Mouse (Mus musculus): ENCODE measurements at regions not wholly inside any gene's neighbourhood (a gene's known extent, or its start where the extent isn't known, plus 50 kb on each side); places are given as distances from the start of the nearest gene placed in this dataset.
"Not testable (repeated sequence)": the region's sequence is repeated elsewhere in the genome, so short reads cannot be mapped to it uniquely, and the experiment has no call there.

DNA sequence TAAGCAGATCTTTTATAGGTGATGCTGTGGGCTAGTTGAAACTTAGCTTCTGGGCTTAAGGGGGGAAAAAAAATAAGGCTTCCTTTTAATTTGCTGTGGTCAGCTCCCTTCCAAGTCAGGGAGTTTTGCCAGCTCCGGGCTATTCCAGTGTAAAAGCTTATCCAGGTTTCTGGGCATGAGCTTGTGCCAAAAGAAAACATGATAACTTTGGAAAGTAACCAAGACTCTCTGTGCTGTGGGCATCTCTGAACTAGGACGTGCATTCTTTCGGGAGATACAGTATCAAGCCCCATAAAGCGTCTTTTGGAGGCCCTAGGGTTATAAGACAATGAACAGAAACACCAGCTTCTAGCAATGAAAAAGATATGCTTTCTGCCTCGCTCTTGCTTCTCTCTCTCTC is 114.6 kb upstream of the Dyrk2 start:
- DNase-seq (ENCODE audit: low read depth, low spot score), result peak; percentile 50

- DNase-seq (ENCODE audit: low read depth, low spot score), result peak; percentile 76
Observed at GRCm38 (mm10) chr10:118981446-118981845, 111.4 kb upstream of the Dyrk2 start.

GRCm38 (mm10) chr10:118979339-118979738 is 109.3 kb upstream of the Dyrk2 start:
- DNase-seq (ENCODE audit: low read depth, low spot score), result no peak

- no peak for DNase-seq (ENCODE audit: low read depth, low spot score)
Observed at GRCm38 (mm10) chr10:118978181-118978743, 108.3 kb upstream of the Dyrk2 start.

DNA sequence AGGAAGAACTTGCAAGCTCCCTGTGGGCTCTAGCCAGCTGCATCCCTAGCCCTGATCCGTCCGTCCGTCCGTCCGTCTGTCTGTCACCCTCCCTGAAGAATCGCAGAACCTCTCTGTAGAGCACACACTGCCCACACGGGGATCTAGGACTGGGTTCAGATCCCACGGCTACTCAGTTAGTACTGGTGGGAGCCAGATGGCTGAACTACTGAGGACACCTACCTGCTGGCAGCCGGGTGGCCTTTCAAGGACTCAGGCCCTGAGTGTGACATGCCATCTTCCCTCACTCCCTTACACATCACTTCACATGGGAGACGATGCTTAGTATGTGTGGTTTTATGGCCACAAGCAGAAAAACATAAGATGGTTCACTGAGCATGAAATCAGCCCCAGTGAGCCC is 106.4 kb upstream of the Dyrk2 start:
- no peak for DNase-seq (ENCODE audit: low read depth, low spot score)

- DNase-seq (ENCODE audit: low read depth, low spot score), result no peak
Observed at GRCm38 (mm10) chr10:118975772-118976171, 105.8 kb upstream of the Dyrk2 start.

DNA sequence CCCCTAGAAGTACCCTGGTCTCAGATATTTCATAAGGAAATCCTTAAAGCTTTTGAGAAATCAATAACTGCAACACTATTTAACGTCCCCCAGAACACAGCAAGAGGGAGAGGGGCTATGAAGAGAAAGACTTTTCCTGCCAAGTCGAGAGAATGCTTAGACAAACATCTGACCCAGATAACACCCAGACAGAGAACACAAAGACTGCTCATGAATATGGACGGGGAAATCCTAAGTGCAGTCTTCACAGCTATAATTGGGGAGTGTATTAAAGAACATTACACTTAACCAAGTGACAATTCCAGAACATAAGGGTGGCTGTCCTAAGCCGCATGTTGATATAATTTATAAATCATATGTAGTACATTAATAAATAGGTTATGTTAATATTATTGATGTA is 103.3 kb upstream of the Dyrk2 start:
- DNase-seq (ENCODE audit: low read depth, low spot score), result no peak

DNA sequence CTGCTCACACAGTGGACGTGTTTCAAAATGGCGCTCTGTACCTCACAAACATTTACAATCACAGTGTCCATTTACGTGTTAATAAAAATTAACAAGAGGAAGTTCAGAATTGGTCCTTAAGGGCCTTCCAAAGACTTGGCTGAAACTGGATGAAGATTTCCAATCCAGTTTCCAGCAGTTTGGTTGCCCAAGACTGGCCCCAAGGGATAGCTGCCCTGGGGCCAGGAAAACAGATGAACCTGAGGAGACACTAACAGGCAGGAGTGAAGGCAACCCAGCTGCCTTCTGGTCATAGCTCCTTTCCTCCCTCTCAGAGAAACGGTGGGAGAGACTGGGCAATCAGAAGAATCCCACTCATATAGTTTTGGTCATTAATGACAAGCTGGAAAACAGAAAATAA is 102.6 kb upstream of the Dyrk2 start:
- DNase-seq (ENCODE audit: low read depth, low spot score), result no peak

DNA sequence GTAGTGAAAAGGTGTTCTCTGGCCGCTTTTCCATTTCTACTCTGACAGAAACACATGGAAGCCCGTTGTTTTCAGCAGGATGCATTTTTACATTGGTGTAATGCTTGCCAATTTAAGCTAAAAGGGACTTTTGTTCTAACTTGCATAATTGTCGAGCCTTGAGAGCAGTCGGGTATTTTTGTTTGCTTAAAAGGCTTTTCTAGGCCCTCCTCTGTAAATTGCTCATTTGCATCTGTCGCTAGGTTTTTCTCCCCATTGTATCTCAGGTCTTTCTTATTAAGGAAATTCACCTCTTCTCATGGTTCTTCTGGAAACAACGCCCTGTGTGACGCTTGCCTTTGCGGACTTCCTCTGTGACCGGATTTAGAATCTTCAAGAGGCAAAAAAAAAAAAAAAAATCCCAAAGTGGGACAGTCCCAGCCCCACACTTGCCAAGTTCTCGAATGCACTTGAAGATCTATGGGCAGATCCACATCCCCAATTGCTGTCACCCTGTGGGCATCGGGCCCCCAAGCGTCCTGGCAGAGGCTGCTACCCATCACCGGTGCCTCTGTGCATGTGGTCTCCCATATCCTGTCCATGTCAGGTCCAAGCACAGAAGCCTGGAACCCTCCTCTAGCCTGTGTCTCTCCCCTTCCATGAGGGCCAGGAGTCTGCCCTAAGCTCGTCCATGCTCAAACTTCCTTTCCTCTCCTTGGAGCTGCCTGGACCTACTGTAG is 100.6 kb upstream of the Dyrk2 start:
- no peak for DNase-seq (ENCODE audit: low read depth, low spot score)

DNA sequence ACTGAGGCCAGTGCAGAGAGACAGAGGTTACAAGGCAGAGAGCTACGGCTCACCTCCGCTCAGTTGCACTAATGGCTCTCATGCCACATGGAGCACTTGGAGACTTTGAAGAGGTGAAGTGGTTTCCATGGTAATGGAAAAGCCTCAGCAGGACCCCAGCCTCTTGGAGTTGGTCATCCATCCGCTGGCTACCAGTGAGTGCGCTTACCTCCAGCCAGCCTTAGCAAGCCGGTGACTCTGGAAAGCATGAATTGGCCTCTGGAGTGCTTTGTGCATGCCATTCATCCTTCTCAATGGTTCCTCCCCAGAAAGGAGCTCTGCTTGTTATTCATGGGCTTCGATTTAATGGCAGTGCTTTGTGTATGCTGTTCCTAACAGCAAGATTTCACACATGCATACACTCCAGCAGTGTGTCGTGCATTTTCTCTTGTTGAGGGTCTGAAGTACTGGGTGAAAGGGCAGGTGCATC is 91.7 kb upstream of the Dyrk2 start:
- no peak for DNase-seq (ENCODE audit: low read depth, low spot score)

DNA sequence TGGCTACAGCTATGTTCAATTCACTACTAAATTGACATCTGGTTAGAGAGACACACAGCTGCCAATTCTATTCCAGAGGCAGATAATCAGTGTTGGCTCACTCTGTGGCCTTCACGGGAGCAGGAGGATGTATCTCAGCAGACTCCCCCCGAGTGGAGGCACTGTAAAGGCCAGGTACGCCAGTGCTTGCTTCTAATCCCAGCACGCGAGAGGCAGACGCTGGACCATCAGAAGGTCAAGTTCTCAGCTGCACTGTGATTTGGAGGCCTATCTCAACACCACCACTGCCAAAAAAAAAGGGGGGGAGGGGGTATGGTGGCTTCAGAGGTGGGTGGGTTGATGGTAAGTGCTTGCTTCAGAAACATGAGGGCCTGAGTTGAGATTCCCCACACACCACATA is 90.1 kb upstream of the Dyrk2 start:
- no peak for DNase-seq (ENCODE audit: low read depth, low spot score)

- no peak for DNase-seq (ENCODE audit: low read depth, low spot score)
Observed at GRCm38 (mm10) chr10:118959623-118960022, 89.6 kb upstream of the Dyrk2 start.

DNA sequence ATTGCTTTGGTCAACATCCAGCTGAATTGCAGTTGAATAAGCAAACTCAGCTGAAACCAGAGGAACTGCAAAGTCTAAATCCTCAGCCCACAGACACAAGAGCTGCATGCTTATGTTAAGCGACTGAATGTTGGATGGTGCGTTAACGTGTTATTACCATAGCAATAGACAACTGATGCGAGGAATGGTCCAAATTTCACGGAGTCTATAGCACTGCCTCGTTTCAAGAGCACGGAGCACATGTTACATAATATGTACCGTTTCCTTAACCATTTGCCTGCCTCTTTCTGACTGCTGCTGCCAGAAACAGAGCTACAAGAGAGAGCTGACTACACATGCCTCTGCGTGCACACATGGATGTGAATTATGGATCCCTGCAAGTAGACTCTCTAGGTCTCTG is 86.3 kb upstream of the Dyrk2 start:
- DNase-seq (ENCODE audit: low read depth, low spot score), result no peak

GRCm38 (mm10) chr10:118953440-118953839 is 83.4 kb upstream of the Dyrk2 start:
- no peak for DNase-seq (ENCODE audit: low read depth, low spot score)

DNA sequence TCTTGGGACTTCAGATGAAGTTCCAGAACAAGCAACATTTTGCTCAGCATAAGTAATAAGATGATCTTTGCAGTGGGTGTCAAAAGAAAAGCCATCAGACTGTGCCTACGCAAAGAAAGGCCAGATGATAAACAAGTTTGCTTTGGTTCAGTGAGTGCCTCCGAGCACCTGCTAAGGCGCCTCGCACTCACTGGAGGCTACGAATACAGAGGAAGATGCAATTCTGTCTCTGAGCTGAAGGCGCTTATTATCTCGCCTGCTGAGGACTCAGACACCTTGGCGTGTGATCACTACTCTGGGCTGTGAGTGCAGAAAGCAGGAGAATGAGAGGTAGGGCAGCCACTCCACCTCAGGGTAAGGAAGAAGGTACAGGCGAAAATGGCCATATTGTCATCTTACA is 82.7 kb upstream of the Dyrk2 start:
- no peak for DNase-seq (ENCODE audit: low read depth, low spot score)

- DNase-seq (ENCODE audit: low read depth, low spot score), result peak; percentile 54
Observed at GRCm38 (mm10) chr10:118947724-118948123, 77.7 kb upstream of the Dyrk2 start.

DNA sequence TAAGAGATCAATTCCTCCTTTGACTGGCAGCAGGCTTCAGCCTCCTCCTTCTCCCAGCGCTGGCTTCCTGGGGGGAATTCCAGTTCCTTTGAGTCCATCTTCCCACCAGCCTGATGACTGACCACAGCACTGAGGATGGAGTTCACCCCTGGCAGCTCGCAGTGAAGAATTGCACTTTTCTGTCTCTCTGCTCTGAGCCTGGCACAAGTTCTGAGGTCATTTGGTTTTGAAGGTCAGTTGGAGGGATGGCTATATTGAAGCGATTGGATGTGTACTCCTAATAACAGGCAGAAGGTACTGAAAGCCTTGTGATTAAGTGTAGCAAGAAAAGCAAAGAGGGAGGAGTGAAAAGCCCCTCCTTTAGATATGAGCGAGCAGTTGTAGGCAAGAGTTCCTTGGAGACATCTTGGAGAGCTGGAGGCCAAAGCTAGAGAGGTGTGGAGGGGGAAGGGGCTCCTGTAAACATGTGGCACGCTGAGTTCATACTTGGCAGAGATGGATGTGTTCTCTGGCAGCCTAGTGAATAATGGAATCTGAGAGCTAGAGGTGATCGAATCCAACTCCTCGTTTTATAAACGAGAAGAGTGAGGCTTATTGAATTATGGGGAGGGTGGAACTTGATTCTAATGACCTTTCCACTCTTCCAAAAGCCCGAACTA is 77.1 kb upstream of the Dyrk2 start:
- DNase-seq (ENCODE audit: low read depth, low spot score), result peak; percentile 74

GRCm38 (mm10) chr10:118927316-118927715 is 57.3 kb upstream of the Dyrk2 start:
- no peak for DNase-seq (ENCODE audit: low read depth, low spot score)

DNA sequence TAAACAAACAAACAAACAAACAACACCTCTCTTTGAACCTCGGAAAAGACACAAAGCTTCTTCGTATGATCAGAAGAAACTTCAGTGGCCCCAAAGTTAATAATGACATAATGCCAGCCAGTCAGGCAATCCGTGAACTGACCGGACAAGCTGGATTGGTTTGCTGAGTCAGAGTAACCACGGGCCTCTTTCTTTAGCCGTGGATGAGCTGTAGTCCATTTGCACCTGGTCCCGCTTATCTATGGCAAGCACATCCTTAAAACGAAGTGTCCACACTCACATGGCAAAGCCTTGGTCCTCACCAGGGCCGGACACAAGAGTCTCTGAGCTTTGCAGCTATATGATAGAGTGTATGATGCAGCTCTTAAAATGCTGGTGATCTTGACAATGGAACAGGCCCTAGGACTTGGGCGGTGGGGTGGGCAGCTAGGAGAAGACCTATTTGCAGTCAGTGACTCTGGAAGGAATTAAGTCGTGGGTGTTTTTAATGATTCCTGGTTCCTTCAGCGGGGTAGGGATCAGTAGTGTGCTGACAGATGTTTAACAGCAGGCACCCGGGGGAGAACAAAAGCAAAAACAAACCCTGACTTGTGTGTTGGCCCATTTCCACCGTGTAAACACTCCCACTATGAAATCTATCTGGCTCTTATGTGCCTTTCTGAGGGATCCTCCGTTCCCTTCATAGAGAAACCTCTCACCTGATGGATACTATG is 53.6 kb upstream of the Dyrk2 start:
- no peak for DNase-seq (ENCODE audit: low read depth, low spot score)

GRCm38 (mm10) chr10:118922120-118922519 is 52.1 kb upstream of the Dyrk2 start:
- not testable (repeated sequence) for DNase-seq (ENCODE audit: low read depth, low spot score)

Data from skeletal muscle tissue, adult 2 months (tissue).